Mouse (Mus musculus): Measurements from ENCODE around the gene Usp8.

DNA sequence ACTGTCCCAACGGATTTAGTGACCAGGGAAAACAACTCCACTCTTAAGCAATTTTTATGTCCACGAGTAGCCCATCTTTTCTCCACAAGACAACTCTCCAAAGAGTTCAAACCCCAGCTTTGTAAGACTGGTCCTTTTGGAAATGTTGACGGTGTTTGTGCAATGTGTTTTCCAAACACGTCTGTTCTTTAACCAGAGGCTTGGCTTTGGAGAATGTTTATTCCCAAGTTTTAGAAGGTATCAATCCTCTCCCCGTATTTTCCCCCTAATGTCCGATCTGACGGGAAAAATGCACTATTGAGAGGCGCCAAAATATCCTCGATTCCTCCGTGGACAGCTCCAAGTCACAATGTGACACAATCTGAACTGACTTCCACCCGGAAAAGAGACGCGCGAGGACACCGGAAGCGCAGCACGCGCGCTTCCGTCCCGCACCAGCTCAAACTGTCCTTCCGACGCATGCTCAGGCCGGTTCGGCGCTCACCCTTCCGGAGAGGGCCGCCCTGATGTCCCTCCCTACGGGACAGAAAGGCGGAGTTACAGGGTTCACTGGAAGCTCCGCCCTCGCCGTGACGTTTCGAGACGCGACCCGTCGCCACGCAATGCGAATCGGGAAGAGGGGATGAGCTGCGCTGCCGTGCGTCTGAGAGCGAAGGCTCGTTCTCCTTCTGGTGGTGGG is at the start of gene Usp8:
- TF ChIP-seq CTCF (conservative IDR thresholded peaks at IDR 0.05; ENCODE audit: insufficient read depth, insufficient read length, low read depth, low read length) (no peak), POLR2A (IDR thresholded peaks at IDR 0.05; ENCODE audit: low read depth, low read length) (peak; percentile 89)

Data from kidney, adult 2 months (tissue).